Comparison of ENCODE assay signal across 20 mouse cellular contexts in the genomic region with DNA sequence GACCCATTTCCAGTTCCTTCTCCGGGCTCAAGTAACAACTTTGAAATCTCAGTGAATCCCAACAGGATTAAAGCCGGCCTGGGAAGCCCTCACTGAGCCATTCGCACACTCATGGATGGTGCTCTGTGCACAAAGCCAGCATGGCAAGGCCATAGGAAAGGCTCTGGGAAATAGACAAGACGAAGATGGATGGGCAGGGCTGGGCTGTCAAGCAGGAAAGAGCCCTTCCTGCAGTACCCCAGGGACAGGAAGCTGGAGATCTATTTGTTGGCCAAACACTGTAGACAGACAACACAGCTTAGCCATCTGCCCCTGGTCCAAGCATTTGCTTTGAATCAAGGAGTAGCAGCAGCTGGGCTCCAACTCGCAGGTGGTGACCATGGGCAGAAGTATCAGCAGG. TPM values are rescaled to one million over a fixed set of nuclear protein-coding genes. Genes with fewer than 3 reads are reported as not detected.
DNase-seq lines count a peak whose midpoint lies in the region; ATAC-seq and TF ChIP-seq lines count a peak whose summit lies in the region.
"Had no signal": no experiment of that assay in that cellular context is flagged by ENCODE, and none has a peak within 500 bp of the region (broad histone marks: within the 10 kb centered on the region; RNA-seq: fewer than 3 reads in every experiment).

No protein-coding gene starts in this region.

- no peaks in the 10 kb centered on the region for H3K4me1 ChIP-seq in lung, postnatal 0 days (ENCODE audit: insufficient read depth, low read depth, low read length)
- H3K4me1 ChIP-seq: forebrain, embryonic 15.5 days; heart, embryonic 10.5 days; limb, embryonic 12.5 days had no signal

- no peak overlapping the region for H3K27ac ChIP-seq in lung, postnatal 0 days (ENCODE audit: low read length)
- H3K27ac ChIP-seq: forebrain, embryonic 15.5 days; heart, embryonic 10.5 days; kidney, postnatal 0 days; limb, embryonic 12.5 days had no signal

- no peak overlapping the region for H3K4me2 ChIP-seq in lung, postnatal 0 days (replicated peaks; ENCODE audit: low read depth, low read length)
- H3K4me2 ChIP-seq: forebrain, embryonic 15.5 days; limb, embryonic 12.5 days; liver, embryonic 11.5 days had no signal

- H3K4me3 ChIP-seq in lung, postnatal 0 days (ENCODE audit: low read depth, low read length): no peak overlapping the region
- H3K4me3 ChIP-seq: forebrain, embryonic 15.5 days; heart, embryonic 10.5 days; limb, embryonic 12.5 days had no signal

- H3K9ac ChIP-seq in lung, postnatal 0 days (replicated peaks; ENCODE audit: low read depth): no peak overlapping the region
- H3K9ac ChIP-seq: forebrain, embryonic 15.5 days; limb, embryonic 12.5 days; liver, postnatal 0 days had no signal

- no peaks in the 10 kb centered on the region for H3K36me3 ChIP-seq in lung, postnatal 0 days (ENCODE audit: insufficient read depth, low read length)
- H3K36me3 ChIP-seq: forebrain, embryonic 15.5 days; heart, embryonic 10.5 days had no signal

- ATAC-seq in lung, postnatal 0 days: peak; percentile 57
- ATAC-seq: activated CD4-positive, CD25-positive, alpha-beta regulatory T cell, adult 4 months; forebrain, embryonic 15.5 days; liver, postnatal 0 days; midbrain, embryonic 16.5 days had no signal

- no peak for TF ChIP-seq EP300 in lung, postnatal 0 days (IDR thresholded peaks at IDR 0.05)

- no peaks in the 10 kb centered on the region for H3K9me3 ChIP-seq in lung, postnatal 0 days (ENCODE audit: low read length)
- H3K9me3 ChIP-seq: forebrain, embryonic 15.5 days; heart, embryonic 10.5 days; limb, embryonic 12.5 days had no signal

- WGBS in lung, postnatal 0 days: 43% methylated on average over 5 of the region's 5 CpGs

- peak; percentile 9 for DNase-seq in adrenal gland, postnatal 14 days
- no peak for DNase-seq in adrenal gland, adult 8-10 months
- peak; percentile 16 to 18 for DNase-seq in kidney, adult 8-10 months
- DNase-seq in kidney, adult 11 months: no peak
- DNase-seq in lung, postnatal 0 days (ENCODE audit: low spot score): peak; percentile 16
- DNase-seq in lung, adult 18-20 months: no peak
- DNase-seq in cerebellum, adult 9-10 months: no peak
- DNase-seq: adrenal gland, postnatal 10 days; cerebellum, adult 2 months; cerebellum, postnatal 36 days; liver, postnatal 0 days; right cerebral cortex, postnatal 4 days; thymus, postnatal 14 days had no signal

- no peak for TF ChIP-seq CTCF in lung, postnatal 0 days (IDR thresholded peaks at IDR 0.05)

- H3K27me3 ChIP-seq in lung, postnatal 0 days (replicated peaks; ENCODE audit: insufficient read depth, low read length): no peaks in the 10 kb centered on the region
- H3K27me3 ChIP-seq: forebrain, embryonic 15.5 days; limb, embryonic 12.5 days had no signal

RNA-seq across cellular contexts. Expression of a gene that starts 35.5 kb away (rescaled TPM):
- 1.0 and 2.1 TPM in 2 replicates for total RNA-seq in adrenal gland, postnatal 14 days (2021)
- 1 to 10 TPM; 2.0 to 6.3 (median 3.3) TPM for total RNA-seq in adrenal gland, adult 8-10 months (2022)
- polyA plus RNA-seq in lung, postnatal 0 days (2015; fragmentation: Nextera tagmentation; extraction: Ambion mirVana): 13.2 and 14.8 TPM in 2 replicates

Comparison
In these comparisons a context has a peak if more than half of its experiments do, and no peak if none do; other contexts are left out.
1. DNase-seq: peak in adrenal gland, postnatal 14 days (single experiment), kidney, adult 8-10 months (2 of 2) and lung, postnatal 0 days (single experiment); none in adrenal gland, adult 8-10 months (single experiment), kidney, adult 11 months (single experiment), lung, adult 18-20 months (0 of 2) and cerebellum, adult 9-10 months (single experiment).